Mouse (Mus musculus): ENCODE results near the gene Mphosph10. TPM values are rescaled to one million over a fixed set of nuclear protein-coding genes. Genes with fewer than 3 reads are reported as not detected.
A peak's percentile ranks its signal among the peaks of the same experiment; 100 is the strongest.

The Mphosph10 gene
- polyA plus RNA-seq (2012; fragmentation: generic; extraction: Trizol) = 9.3 TPM
- long read RNA-seq, experiment 1, transcript Mphosph10-201 (11 exons, 2,248 nt) = major isoform, 21 of 27 reads
- long read RNA-seq, experiment 1, partial matches to known transcripts = 4 of 27 reads
- long read RNA-seq, experiment 1, other reads (novel, unspliced or antisense) = 1 of 27 reads
- long read RNA-seq, experiment 2, transcript Mphosph10-201 (11 exons, 2,248 nt) = major isoform, 119 of 238 reads
- long read RNA-seq, experiment 2, partial matches to known transcripts = 114 of 238 reads
- long read RNA-seq, experiment 2, other reads (novel, unspliced or antisense) = 5 of 238 reads

GRCm38 (mm10) chr7:64392122-64392818, at the start of gene Mphosph10, which contains the start of gene Mcee:
TSS of gene Mphosph10 (minus strand) at chr7:64392268.
TSS of gene Mcee (plus strand) at chr7:64392607.
- TF ChIP-seq CTCF (IDR thresholded peaks at IDR 0.05; ENCODE audit: control insufficient read depth, insufficient read depth, insufficient read length) (no peak), MAX (IDR thresholded peaks at IDR 0.05) (peak; percentile 98)

GRCm38 (mm10) chr7:64440519-64440918, 48.5 kb upstream of the Mphosph10 start:
- Histone ChIP-seq H3ac (ENCODE audit: control insufficient read depth, insufficient read length, low read depth) (no peak overlapping the region), H3K36me3 (ENCODE audit: control insufficient read depth, insufficient read depth) (no peaks in the 10 kb centered on the region), H3K79me2 (ENCODE audit: control insufficient read depth, insufficient read depth) (no peaks in the 10 kb centered on the region), H3K79me3 (ENCODE audit: low read depth) (no peaks in the 10 kb centered on the region), H3K4me3 (ENCODE audit: insufficient read depth, poor library complexity, severe bottlenecking) (no peak overlapping the region), H3K27me3 (ENCODE audit: control insufficient read depth, insufficient read depth, insufficient read length) (no peaks in the 10 kb centered on the region)
- no peak for TF ChIP-seq FOSL1 (IDR thresholded peaks at IDR 0.05; ENCODE audit: insufficient read depth, low read length, poor library complexity, severe bottlenecking)
- no peak for TF ChIP-seq USF1 (IDR thresholded peaks at IDR 0.05; ENCODE audit: low read depth)
- TF ChIP-seq CTCF (IDR thresholded peaks at IDR 0.05; ENCODE audit: control insufficient read depth, insufficient read depth, insufficient read length) = no peak
- TF ChIP-seq CEBPB (IDR thresholded peaks at IDR 0.05; ENCODE audit: low read depth) = no peak
- TF ChIP-seq MYOG (IDR thresholded peaks at IDR 0.05; ENCODE audit: control insufficient read depth, extremely low read depth, insufficient read length) = no peak
- TF ChIP-seq MYOD1 (IDR thresholded peaks at IDR 0.05; ENCODE audit: control insufficient read depth, insufficient read length, low read depth) = no peak
- no peak for TF ChIP-seq MAX (IDR thresholded peaks at IDR 0.05)

More at GRCm38 (mm10) chr7:64392122-64392818, at the start of gene Mphosph10, which contains the start of gene Mcee:
- Histone ChIP-seq H3ac (ENCODE audit: control insufficient read depth, insufficient read length, low read depth) (peak within 1 kb of the TSS; percentile 98), H3K27me3 (ENCODE audit: control insufficient read depth, insufficient read depth, insufficient read length) (no peaks in the 10 kb centered on the region), H3K79me3 (ENCODE audit: low read depth) (peaks cover 26% of the 10 kb centered on the region), H3K36me3 (ENCODE audit: control insufficient read depth, insufficient read depth) (peaks cover 25% of the 10 kb centered on the region), H3K4me3 (ENCODE audit: insufficient read depth, poor library complexity, severe bottlenecking) (peak within 1 kb of the TSS; percentile 74), H3K79me2 (ENCODE audit: control insufficient read depth, insufficient read depth) (peaks cover 39% of the 10 kb centered on the region)

GRCm38 (mm10) chr7:64439595-64440518, 47.8 kb upstream of the Mphosph10 start:
- TF ChIP-seq CEBPB (IDR thresholded peaks at IDR 0.05; ENCODE audit: low read depth) (no peak), USF1 (IDR thresholded peaks at IDR 0.05; ENCODE audit: low read depth) (no peak), FOSL1 (IDR thresholded peaks at IDR 0.05; ENCODE audit: insufficient read depth, low read length, poor library complexity, severe bottlenecking) (no peak), MYOD1 (IDR thresholded peaks at IDR 0.05; ENCODE audit: control insufficient read depth, insufficient read length, low read depth) (no peak), MAX (IDR thresholded peaks at IDR 0.05) (no peak), CTCF (IDR thresholded peaks at IDR 0.05; ENCODE audit: control insufficient read depth, insufficient read depth, insufficient read length) (no peak), MYOG (IDR thresholded peaks at IDR 0.05; ENCODE audit: control insufficient read depth, extremely low read depth, insufficient read length) (no peak)
- Histone ChIP-seq H3K79me3 (ENCODE audit: low read depth) (no peaks in the 10 kb centered on the region), H3K36me3 (ENCODE audit: control insufficient read depth, insufficient read depth) (no peaks in the 10 kb centered on the region), H3K27me3 (ENCODE audit: control insufficient read depth, insufficient read depth, insufficient read length) (no peaks in the 10 kb centered on the region), H3K79me2 (ENCODE audit: control insufficient read depth, insufficient read depth) (no peaks in the 10 kb centered on the region), H3K4me3 (ENCODE audit: insufficient read depth, poor library complexity, severe bottlenecking) (no peak overlapping the region), H3ac (ENCODE audit: control insufficient read depth, insufficient read length, low read depth) (no peak overlapping the region)

GRCm38 (mm10) chr7:64424861-64425260, 32.8 kb upstream of the Mphosph10 start:
- Histone ChIP-seq H3K79me2 (ENCODE audit: control insufficient read depth, insufficient read depth) (no peaks in the 10 kb centered on the region), H3K27me3 (ENCODE audit: control insufficient read depth, insufficient read depth, insufficient read length) (no peaks in the 10 kb centered on the region), H3K79me3 (ENCODE audit: low read depth) (no peaks in the 10 kb centered on the region), H3K36me3 (ENCODE audit: control insufficient read depth, insufficient read depth) (no peaks in the 10 kb centered on the region), H3K4me3 (ENCODE audit: insufficient read depth, poor library complexity, severe bottlenecking) (no peak overlapping the region), H3ac (ENCODE audit: control insufficient read depth, insufficient read length, low read depth) (no peak overlapping the region)
- TF ChIP-seq CEBPB (IDR thresholded peaks at IDR 0.05; ENCODE audit: low read depth) (no peak), CTCF (IDR thresholded peaks at IDR 0.05; ENCODE audit: control insufficient read depth, insufficient read depth, insufficient read length) (no peak), MAX (IDR thresholded peaks at IDR 0.05) (no peak), USF1 (IDR thresholded peaks at IDR 0.05; ENCODE audit: low read depth) (no peak), FOSL1 (IDR thresholded peaks at IDR 0.05; ENCODE audit: insufficient read depth, low read length, poor library complexity, severe bottlenecking) (no peak), MYOG (IDR thresholded peaks at IDR 0.05; ENCODE audit: control insufficient read depth, extremely low read depth, insufficient read length) (no peak)

- TF ChIP-seq MYOG (IDR thresholded peaks at IDR 0.05; ENCODE audit: control insufficient read depth, extremely low read depth, insufficient read length) = no peak
- TF ChIP-seq MYOD1 (IDR thresholded peaks at IDR 0.05; ENCODE audit: control insufficient read depth, insufficient read length, low read depth) = no peak
- no peak for TF ChIP-seq MAX (IDR thresholded peaks at IDR 0.05)
- TF ChIP-seq CEBPB (IDR thresholded peaks at IDR 0.05; ENCODE audit: low read depth) = no peak
- TF ChIP-seq FOSL1 (IDR thresholded peaks at IDR 0.05; ENCODE audit: insufficient read depth, low read length, poor library complexity, severe bottlenecking) = no peak
- no peak for TF ChIP-seq CTCF (IDR thresholded peaks at IDR 0.05; ENCODE audit: control insufficient read depth, insufficient read depth, insufficient read length)
- TF ChIP-seq USF1 (IDR thresholded peaks at IDR 0.05; ENCODE audit: low read depth) = no peak
- H3K4me3 ChIP-seq (ENCODE audit: insufficient read depth, poor library complexity, severe bottlenecking) = no peak overlapping the region
Observed at GRCm38 (mm10) chr7:64403989-64404388, 11.9 kb upstream of the Mphosph10 start.

More at GRCm38 (mm10) chr7:64403989-64404388, 11.9 kb upstream of the Mphosph10 start:
- Histone ChIP-seq H3K27me3 (ENCODE audit: control insufficient read depth, insufficient read depth, insufficient read length) (no peaks in the 10 kb centered on the region), H3K36me3 (ENCODE audit: control insufficient read depth, insufficient read depth) (no peaks in the 10 kb centered on the region), H3K79me2 (ENCODE audit: control insufficient read depth, insufficient read depth) (no peaks in the 10 kb centered on the region), H3ac (ENCODE audit: control insufficient read depth, insufficient read length, low read depth) (no peak overlapping the region), H3K79me3 (ENCODE audit: low read depth) (no peaks in the 10 kb centered on the region)
